Mouse (Mus musculus) spleen, postnatal 14 days (tissue): ENCODE results near the gene Prkca.

ENCODE experiments used
- DNase-seq, 2 experiments: peaks; one replicate each; pipeline ENCODE4 v3.0.0; 2021 to 2022; ENCODE audit warnings: low spot score in 2 of 2

Prkca gene

DNA sequence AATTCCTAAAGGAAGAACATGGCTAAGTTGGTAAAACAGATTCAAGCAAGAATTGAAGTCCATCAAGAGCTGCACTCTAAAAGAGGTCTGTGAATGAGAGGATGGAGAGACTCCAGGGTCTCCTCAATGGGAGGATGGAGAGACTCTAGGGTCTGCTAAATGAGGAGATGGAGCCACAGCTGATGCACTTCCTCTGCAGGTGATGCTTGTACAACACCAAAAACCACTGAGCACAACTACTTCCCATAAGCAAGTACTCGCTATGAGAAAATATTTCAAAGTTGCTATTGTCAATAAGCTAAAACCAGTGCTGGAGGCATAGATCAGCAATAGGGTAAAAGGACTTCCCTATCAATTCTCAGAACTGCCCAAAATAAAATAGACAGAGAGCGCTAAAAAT, 137.1 kb downstream of the Prkca start:
- no peak for DNase-seq

DNA sequence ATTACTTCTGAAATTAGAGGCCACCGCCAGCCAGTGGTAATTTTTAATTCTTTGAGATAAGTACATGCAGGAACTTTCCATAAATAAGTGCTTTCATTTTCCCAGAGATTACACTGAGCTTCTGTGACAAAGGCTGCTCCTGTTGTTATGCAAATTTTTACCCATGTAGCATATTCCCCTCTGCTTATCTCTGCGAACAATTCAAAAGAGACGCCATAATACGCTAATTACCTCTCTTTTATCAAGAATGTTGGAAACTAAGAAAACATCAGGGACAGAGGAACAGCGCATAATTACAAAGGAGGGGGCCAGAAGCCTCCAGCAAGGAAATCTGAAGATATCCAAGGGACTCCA, 138.9 kb downstream of the Prkca start:
- no peak for DNase-seq

DNA sequence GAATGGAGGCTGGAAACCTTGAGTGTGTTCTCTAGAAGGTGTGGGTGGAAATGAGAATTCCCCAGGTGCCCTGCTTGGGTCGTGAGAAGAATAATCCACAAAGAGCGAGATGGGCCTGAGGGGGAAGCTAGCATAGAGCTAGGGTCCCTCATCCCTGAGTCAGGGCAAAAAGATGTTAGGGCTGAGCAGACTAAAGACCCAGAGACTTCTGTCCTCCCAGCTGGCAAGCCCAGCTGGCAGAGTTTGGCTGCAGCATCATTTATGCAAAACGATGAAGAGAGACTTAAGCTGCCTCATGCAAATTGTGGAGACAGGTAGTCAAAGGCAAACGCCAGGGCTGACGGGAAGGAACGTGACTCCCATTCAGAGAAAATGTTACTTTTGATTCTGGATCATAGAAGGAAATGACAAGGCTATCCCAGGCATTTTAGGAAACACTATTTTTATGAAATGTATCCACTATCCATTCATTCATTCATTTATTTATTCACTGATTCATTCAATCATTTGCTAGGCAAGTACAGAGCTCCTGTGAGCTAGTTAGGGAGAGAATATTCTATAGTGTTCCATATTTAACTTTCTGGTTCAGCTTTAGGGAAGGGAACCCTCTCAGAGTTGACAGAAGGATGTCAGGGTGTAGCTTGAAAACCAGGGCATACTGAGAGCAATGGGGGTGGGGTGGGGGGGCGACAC, 139.4 kb downstream of the Prkca start:
- DNase-seq: no peak

DNA sequence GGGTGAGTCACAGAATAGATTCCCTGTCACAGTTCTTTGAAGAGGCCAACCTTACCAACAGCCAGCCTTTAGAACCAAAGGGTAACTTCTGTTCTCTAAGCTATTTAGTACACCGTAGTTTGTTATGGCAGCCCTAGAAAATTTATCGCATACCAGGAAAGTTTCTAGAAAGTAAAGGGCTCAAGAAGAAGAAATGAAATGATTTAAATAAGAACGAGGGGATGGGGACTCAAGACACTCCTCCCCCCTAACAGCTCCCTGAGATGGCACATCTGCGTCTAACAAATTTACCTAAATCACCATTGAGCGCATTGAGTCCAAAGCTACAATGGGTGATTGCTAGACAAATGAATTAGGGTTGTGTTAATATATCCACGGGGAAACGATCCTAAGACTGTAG, 140.9 kb downstream of the Prkca start:
- DNase-seq: no peak

DNA sequence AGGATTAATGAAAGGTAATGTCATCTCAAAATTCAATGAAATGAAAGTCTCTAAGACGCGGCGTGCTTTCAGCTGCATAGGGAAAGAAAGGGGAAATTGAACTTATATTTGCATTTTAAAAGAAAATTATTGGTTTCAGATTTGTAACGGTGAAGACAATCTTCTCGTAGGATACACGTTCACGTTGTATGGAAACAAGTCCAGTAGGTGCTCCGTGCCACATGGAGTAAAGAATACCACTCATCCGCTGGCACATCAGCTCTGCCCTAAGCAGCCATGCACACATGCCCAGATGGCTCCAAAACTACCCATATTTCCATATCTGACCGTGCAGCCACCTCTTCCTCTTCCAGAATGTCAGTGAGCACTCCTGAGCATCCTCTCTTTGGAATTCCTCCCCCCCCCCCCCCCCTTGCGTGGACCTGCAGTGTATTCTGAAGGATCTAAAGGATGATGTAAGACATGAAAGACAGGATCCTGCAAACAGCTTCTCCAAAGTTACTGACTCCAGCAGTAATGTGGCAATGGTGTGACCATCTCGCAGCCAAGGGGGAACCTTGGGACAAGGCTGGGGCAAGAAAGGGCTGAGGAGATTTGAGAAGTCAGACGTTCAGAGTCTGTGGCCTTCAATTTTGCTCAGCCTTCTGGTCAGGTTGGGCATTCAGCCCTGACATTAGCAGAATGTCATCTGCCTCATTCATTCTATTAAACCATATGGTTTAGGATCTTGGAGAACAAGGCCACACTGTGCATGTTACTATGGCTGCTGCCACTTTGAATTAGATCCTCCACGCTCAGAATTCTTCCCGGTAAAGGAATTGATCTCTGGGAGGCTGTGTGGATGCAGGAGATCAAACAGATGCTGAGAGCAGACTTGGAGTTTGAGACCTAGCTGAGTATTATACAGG, 142.8 kb downstream of the Prkca start:
- no peak for DNase-seq

DNA sequence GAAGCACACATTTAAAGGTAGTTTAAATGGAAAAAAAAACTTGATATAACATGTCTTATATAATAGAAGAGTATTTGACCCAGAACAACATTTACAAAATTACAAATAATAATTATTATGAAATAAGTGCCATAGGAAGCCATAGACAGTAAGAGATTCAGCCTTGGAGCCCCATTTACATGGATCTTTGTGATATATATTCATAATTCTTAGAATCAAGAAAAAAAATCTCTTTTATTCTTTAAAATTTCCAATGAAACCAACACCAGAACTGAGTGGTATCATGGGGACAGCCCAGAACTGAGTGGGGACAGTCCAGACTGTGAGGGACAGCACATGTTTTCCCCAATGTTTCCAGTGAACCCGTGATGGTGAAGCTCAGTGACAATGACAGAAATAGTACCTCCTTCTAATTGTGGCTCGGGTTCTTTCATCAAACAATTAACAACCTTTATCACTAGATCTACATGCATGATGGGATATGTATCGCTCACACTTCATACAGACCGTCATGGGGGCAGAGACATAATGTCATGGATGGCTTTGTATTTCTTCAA, 144.2 kb downstream of the Prkca start:
- no peak for DNase-seq

DNA sequence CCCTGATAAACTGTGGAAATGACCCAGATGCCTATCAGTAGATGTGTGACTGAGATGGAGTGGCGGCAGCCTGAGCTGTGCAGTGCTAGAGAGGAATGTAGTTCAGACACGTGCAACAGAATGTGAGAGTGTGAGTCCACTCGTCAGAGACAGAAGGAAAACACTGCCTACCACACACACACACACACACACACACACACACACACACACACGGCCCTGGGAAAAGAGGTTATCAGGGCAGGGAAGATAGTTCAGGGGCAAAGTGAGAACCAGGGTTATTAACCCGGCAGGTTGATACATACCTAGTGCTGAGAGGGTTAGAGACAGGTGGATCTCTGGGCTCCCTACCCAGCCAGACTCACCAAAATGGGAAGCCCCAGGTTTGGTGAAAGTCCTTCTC, 145.1 kb downstream of the Prkca start:
- no peak for DNase-seq

DNA sequence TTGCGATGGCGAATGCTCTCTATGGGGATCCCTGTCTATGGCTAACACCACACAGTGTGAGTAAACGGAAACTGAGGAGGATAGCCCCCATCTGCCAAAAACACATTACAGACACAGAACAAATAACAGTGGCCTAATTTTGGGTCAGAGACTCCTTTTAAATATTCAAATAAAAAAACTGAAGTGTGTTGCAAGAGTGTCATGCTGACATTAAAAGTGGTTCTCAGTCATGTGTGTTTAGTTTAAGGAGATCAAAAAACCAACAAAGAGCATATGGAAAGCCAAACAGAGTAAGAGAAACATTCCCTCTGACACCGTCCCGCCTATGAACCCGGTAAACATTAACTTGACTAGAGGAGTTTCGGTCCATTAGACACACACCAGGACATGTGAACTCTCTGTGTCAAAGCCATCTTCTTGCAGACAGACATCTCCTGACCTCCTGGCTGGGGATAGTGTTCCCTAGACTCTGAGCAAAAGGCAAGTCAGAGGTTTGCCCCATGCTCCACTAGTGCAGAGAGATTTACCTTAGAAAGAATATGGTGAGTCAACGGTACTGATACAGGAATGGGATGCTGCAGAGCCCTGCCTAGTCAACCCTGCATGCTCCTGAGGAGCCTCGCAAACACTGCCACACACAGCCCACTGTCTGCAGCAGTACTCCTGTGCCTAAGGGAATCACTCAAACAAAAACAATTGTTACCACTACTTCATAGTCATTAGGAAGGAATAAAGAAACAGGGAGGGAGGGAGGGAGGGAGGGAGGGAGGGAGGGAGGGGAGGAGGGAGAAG, 146.1 kb downstream of the Prkca start:
- no peak for DNase-seq

DNA sequence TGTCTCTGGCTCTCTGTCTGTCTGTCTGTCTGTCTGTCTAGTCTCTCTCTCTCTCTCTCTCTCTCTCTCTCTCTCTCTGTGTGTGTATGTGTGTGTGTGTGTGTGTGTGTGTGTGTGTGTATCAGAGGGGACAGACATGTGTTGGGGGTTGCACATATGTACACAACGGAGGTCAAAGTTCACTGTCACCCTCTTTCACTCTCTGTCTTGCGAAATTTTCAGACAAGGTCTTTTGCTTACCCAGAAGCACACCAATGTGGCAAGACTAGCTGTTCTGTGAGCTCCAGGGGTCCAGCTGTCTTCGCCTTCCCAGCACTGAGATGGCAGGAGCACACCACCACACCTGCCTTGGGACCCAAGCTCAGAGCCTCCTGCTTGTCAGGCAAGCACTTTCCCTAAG, 146.9 kb downstream of the Prkca start:
- no peak for DNase-seq

DNA sequence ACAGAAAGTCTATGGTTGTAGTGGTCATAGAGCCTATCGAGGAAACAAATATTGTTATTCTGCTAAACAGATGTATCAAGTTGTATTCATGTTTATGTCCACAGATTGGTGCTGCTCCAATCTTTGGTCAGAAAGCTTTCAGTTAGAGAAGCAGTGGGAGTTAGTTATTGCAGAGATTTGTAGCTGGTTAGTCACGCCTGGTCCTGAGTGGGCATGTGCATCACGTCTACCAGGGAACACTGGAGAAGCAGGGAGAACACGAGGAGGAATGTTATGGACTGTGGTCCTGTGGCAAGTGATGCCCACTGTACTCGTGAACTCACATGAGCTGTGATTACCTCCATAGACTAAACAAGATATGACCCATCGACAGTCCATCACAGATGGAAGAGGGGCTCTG, 153.4 kb downstream of the Prkca start:
- DNase-seq: no peak

DNA sequence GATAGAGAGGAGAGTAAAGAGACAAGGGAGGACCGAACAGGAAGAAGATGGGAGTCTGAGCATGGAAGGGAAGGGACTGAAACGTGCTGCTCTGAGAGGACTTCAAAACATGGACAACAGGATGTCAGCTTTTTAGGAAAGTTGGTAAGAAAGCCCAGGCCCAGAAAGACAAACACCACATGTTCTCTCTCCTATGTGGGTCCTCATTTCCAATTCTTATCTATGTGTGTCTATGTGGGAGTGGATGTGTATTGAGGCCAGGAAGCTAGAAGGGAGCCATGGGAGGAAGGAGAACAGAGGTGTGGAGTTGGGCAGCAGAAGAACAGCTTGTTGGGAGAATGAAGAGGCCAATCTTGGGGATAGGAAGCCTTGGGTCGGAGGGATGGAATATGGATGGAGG, 154.4 kb downstream of the Prkca start:
- no peak for DNase-seq

DNA sequence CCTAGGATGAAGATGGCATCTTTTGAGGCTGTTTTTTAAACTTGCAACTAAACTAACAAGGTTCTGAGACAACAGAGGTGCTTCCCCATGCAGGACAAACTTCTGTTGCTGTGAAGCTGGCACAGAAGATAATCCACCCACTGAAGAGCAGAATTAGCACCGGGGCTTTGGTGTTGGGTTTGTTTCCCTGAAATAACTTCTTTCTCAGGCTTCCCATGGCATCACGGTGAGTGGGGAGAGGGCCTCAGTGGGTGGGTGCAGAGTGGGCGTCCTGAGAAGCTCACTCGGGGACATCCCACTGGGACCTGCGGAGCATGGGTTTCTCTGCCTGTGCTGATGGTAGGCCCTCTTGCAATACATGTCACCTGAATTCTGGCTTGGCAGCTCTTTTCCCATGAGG, 161.3 kb downstream of the Prkca start:
- no peak for DNase-seq

DNA sequence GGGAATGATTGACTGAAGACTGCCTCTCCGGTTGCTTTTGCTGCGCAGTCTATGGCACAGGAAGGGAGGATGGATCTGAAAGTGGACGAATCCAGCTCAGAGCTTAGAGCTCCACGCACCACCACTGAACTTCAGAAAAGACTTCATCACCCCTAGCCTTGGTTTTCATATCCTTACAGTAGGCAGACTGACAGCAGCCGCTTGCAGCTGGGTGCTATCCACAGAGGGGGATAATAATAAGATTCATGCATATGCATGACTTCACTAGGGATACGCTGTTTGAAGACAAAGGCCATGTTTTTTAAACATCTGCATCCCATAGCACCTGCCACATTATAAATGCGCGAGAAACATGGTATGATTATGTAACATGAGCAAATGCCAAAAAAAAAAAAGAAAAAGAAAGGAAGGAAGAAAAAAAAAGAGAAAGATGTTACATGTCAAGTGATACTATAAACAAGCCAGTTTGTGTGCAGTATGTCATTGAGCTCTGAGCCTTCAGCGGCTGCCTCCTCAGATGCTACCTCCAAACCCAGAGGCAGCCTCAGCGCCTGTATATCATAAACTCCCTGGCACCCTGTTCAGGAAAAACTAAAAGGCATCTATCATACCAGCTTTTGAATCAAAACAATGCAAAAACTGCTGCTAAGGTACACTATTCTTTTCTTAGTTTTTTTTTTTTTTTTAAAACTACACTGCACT, 162.6 kb downstream of the Prkca start:
- no peak for DNase-seq

DNA sequence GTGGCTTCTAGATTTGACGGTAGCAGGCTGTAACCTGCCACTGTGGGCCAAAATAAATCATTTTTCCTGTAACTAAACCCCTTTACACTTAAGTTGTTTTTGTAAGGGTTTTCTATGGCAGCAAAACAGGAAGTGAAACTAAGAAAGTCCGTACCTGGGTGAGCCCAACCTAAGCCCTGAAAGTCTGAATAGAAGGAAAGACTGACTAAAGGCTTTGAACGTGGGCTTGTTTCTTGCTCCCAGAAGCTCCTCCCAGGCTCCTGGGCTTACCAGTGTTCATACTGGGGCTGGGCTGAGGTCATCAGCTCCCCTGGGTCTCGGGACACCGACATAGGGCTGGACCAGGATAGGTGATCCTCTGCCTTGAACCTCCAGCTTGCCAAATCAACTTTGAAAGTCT, 164.9 kb downstream of the Prkca start:
- DNase-seq: no peak

DNA sequence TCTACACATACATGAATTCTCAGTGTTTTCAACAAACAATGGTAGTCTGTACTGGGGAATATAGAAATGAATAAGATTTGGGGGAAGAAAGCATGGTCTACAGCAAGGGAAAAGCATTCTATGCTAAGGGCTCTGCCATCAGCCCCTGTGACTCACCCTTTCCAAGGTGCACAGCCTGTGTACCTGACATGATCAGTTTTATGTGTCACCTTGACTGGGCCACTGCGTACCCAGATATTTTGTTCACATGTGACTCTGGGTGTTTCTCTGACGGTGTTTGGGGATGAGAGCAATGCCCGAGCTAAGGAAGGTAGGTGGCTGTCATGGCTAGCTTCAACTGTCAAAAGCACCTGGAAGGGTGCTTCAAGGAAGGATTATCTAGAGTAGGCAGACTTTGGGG, 165.5 kb downstream of the Prkca start:
- no peak for DNase-seq

DNA sequence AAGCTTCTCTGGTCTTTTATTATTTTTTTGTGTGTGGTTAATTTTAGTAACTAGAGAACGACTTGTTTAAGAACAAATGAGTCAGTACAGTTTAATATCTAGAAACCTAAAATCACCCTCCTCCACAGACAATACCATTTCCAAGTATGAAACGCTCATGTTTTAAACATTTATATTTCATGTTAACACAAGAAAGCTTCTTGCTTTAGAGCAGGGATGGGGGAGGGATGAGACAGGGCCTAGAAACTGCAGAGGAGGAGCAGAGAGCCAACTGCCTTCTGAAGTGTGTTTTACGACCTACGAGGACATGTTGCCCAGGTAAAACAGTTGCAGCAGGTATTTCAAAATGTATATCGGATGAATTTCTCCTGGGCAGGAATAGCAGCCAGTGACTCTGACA, 167.0 kb downstream of the Prkca start:
- DNase-seq: no peak

DNA sequence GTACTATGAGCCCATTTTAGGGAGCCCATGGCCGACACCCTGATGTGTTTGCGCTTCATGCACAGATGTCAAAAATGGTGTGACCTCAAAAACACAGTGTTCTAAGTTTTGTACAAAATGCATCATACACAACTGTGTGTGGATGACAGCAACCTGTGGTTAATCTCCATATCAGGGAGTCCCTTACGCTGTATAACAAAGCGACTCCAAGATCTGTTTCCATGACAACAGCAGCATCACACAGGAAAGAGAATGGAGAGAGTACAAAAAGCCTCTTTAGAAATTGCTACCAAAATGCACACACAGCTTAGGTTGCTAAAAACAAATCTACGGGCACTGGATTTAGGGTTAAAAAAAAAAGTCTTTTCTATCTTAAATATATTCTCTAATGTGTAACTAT, 171.8 kb downstream of the Prkca start:
- DNase-seq: no peak

DNA sequence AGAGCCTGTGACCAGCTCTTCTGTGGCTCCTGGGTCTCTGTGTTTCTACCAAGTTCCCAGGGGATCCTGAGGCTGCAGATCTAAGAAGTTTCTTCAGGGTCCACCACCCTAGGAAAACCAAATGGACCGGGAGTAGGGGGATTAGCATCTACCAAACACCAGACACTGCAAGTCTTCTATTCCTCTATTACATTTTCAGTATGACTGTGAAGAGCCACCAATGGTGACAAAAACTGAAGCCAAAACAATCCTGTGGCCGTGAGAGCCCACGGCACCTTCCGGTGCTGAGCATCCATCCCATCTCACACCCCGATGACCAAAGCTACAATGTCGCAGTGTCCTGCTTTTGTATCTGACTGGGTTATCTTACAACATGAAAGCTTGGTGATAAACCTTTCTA, 172.5 kb downstream of the Prkca start:
- no peak for DNase-seq

DNA sequence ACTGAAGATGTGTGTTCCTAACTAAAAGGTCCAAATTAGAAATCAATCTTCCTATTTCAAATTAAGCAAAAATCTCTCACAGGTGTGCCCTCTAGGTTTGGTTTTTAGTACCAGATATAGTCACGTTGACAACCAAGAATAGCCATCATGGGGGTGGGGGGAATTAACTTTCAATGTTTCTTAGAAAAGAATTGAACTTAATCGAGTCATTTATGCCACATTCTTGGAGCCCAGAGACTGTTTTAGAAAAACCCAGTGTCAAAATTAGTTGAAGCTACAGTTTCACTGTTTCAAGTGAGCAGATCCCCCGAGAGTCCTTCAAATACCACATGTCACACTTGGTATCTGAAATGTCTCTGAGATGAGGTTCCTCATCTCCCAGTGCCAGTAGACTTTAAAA, 173.6 kb downstream of the Prkca start:
- no peak for DNase-seq

DNA sequence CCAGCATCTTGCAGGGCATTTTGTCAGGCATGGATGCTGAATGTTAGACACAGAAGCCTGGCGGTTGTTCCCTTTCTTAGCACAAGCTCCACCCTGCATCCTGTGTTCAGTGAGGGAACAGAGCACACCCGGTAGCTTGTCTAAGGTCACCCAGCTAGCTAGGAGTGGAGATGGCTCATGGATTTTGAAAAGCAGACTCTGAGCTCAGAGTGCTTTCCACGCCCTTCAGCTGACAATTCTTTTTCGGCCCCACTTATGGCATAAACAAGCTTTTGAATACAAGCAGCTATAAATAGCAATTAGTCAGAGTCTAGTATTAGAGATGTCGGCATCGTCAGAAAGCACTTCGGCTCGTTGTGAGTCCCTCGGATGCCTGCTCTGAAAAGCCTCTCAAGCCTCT, 178.0 kb downstream of the Prkca start:
- DNase-seq: no peak

DNA sequence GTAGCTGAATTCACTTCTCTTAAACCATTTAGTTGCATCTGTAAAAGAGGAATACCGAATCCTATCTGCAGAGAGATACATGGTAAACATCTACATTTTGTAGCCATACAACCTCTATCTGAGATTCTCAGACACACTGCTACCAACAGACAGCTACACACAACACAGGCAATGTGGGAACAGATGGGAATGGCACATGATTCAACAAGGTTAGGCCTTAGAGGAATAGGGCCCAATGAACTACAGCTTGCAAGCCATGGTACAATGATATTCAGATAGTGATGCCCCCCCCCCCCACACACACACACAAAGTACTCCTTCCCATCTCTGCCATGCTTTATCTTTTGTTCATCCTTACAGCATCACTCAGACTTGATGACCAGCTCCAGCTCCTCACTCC, 181.1 kb downstream of the Prkca start:
- no peak for DNase-seq

DNA sequence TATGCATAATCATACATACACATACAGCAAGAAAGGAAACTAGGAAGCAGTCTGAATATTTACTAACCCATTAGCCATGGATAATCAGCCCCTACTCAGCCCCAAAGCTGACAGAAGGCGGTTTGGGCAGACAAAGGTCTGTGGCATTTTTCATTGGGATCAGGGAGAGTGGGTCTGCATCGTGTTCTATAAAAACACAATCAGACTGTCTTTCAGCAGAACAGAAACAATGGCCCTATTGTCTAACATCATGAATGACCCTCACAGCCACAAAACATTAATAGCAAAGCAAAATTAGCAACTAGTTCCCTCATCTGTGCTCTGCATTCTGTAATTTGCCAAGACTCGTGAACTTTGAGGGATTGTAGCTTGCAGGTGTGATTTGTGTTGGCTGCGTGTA, 181.6 kb downstream of the Prkca start:
- no peak for DNase-seq
